Mouse (Mus musculus): Measurements from ENCODE around the gene Esr2.

DNA sequence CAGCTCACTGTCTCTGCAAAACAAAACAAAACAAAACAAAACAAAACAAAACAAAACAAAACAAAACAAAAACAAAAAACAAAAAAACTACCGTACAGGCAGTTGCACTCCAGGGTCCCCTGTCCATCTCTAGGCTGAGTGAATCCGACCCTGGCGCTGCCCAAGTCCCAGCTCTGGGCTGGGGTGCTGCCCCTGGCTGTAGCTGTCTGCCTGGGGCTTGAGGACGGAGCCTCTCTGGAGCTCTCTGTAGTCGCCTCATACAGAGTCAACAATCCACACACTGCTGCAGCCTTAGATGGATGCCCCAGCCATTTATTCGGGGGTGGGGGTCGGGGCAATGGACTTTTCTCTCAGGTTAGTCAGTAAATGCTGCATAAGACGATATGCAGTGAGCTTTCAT is 20.0 kb upstream of the Esr2 start:
- no peak for TF ChIP-seq CTCF (IDR thresholded peaks at IDR 0.05; ENCODE audit: low read depth, low read length)
- no peak for TF ChIP-seq POLR2A (IDR thresholded peaks at IDR 0.05; ENCODE audit: extremely low read depth, insufficient read depth, low read length)
